Mouse (Mus musculus) hindbrain, embryonic 12.5 days (tissue): ENCODE measurements at regions not wholly inside any gene's neighbourhood (a gene's known extent, or its start where the extent isn't known, plus 50 kb on each side); places are given as distances from the start of the nearest gene placed in this dataset.

Source experiments
- ATAC-seq: fragments of 200-750 bp; cut with Nextera tagmentation; 2 replicates; pipeline ENCODE4 v1.8.0; 2017; ENCODE audit warnings: moderate TSS enrichment; ENCODE audit not compliant: low FRiP score
- H3K27ac ChIP-seq: fragments of 300-500 bp; sonication (generic); 2 replicates; pipeline ENCODE4 v1.5.1; 2016; ENCODE audit warnings: mild to moderate bottlenecking
- H3K27me3 ChIP-seq: fragments of 300-500 bp; sonication (generic); 2 replicates; pipeline ENCODE4 v1.6.1; 2016; ENCODE audit warnings: mild to moderate bottlenecking
- H3K36me3 ChIP-seq: fragments of 300-500 bp; sonication (generic); 2 replicates; pipeline ENCODE4 v1.6.1; 2016; ENCODE audit warnings: mild to moderate bottlenecking
- H3K4me1 ChIP-seq: fragments of 300-500 bp; sonication (generic); 2 replicates; pipeline ENCODE4 v1.6.1; 2016
- H3K4me2 ChIP-seq: fragments of 300-500 bp; sonication (generic); replicated peaks from 2 replicates; pipeline ENCODE4 v1.6.1; 2016; ENCODE audit warnings: mild to moderate bottlenecking
- H3K4me3 ChIP-seq: fragments of 300-500 bp; sonication (generic); 2 replicates; pipeline ENCODE4 v1.5.1; 2016; ENCODE audit warnings: mild to moderate bottlenecking
- H3K9ac ChIP-seq: fragments of 300-500 bp; sonication (generic); 2 replicates; pipeline ENCODE4 v1.6.1; 2016; ENCODE audit warnings: mild to moderate bottlenecking, moderate library complexity
- H3K9me3 ChIP-seq: fragments of 300-500 bp; sonication (generic); replicated peaks from 2 replicates; pipeline ENCODE4 v1.6.1; 2016; ENCODE audit warnings: mild to moderate bottlenecking
- WGBS: fragments of 180-500 bp; shearing (Covaris S2); methylation state at CpG from one replicate; pipeline ENCODE4 v1.1.7; 2016; 5-methylcytosine and 5-hydroxymethylcytosine counted together

DNA sequence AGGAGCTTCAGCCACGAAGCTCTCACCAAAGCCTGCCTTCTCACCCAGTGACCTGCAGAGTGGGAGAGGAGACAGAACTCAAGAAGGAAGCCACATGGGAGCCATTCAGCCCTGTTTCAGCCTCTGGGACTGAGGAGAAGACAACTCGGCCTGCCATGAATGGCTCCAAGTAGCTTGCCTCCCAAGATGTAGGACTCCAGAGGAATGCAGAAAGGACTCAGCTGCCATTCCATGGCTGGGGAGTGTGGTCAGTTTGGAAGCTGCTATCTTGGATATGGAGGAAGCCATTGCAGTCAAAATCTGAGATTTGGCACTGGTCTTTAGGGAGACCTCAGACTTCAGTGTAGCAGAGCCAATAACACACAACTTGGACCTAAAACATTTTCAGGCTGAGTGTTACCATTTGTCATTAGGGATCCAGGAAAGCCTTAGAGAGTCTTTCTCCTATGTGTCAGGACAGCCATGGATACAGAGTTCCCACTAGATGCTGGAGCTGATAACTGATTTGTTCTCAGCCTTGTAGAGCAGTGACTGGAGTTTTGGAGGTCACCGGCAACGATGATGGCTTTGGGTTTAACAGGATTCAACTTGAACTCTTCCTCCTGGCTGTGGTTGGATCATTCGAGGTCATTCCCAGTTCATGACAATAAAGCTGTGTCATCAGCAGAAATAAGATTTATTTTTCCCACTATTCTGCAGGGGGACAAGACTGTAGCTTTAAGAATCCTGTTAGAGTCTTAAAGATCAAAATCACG lies 130.1 kb downstream of the Ackr3 start:
- Histone ChIP-seq H3K36me3 (no peaks in the 10 kb centered on the region), H3K4me1 (peaks cover 10% of the 10 kb centered on the region), H3K9ac (no peak overlapping the region), H3K4me3 (no peak overlapping the region), H3K9me3 (no peaks in the 10 kb centered on the region), H3K27ac (no peak overlapping the region), H3K27me3 (no peaks in the 10 kb centered on the region), H3K4me2 (no peak overlapping the region)
- no peak for ATAC-seq
- WGBS: 80% methylated on average over 6 of the region's 6 CpGs

GRCm38 (mm10) chr1:90335001-90335747 lies 131.4 kb downstream of the Ackr3 start:
- Histone ChIP-seq H3K27ac (no peak overlapping the region), H3K4me2 (no peak overlapping the region; the same call in 1 of the 2 replicates), H3K4me3 (no peak overlapping the region), H3K27me3 (no peaks in the 10 kb centered on the region), H3K9me3 (no peaks in the 10 kb centered on the region), H3K36me3 (no peaks in the 10 kb centered on the region), H3K4me1 (peaks cover 10% of the 10 kb centered on the region), H3K9ac (no peak overlapping the region)
- peak; percentile 50; the same call in 1 of the 2 replicates for ATAC-seq
- 46% methylated on average over 25 of the region's 25 CpGs for WGBS

DNA sequence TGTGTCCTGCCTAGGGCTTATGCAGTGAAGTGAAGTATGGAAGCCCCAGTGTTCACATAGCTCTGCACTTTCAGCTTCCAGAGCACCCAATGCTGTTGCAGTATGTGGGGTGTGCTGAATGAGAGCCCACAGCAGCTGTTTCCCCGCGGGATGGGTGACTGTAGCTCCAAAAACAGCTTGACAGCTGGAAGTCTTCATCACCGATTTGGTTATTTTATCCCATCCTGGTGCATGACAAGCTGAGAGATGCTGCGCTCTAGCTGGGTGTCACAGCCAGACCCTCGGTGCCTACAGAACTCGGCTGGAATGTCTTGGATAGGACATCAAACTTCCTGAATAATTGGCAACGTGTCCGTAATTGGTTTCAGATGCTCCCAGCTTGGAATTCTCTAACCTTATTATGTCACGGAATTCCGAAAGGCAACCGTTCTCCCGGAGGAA lies 134.1 kb downstream of the Ackr3 start:
- Histone ChIP-seq H3K4me3 (no peak overlapping the region), H3K4me1 (peaks cover 16% of the 10 kb centered on the region)

GRCm38 (mm10) chr1:90342346-90342745 lies 138.6 kb downstream of the Ackr3 start:
- Histone ChIP-seq H3K4me3 (no peak overlapping the region), H3K9me3 (no peaks in the 10 kb centered on the region), H3K27me3 (no peaks in the 10 kb centered on the region; the same call in 1 of the 2 replicates), H3K9ac (no peak overlapping the region), H3K36me3 (no peaks in the 10 kb centered on the region), H3K4me1 (peaks cover 6% of the 10 kb centered on the region), H3K4me2 (no peak overlapping the region), H3K27ac (no peak overlapping the region)
- no peak for ATAC-seq
- 17% methylated on average over 1 of the region's 1 CpGs for WGBS

More for the DNA sequence above, 134.1 kb downstream of the Ackr3 start:
- 72% methylated on average over 12 of the region's 12 CpGs for WGBS
- no peak for ATAC-seq
- no peak overlapping the region for H3K4me2 ChIP-seq
- no peaks in the 10 kb centered on the region for H3K36me3 ChIP-seq
- H3K27ac ChIP-seq: no peak overlapping the region
- no peaks in the 10 kb centered on the region for H3K27me3 ChIP-seq
- no peak overlapping the region for H3K9ac ChIP-seq
- H3K9me3 ChIP-seq: no peaks in the 10 kb centered on the region

- Histone ChIP-seq H3K36me3 (no peaks in the 10 kb centered on the region), H3K4me2 (no peak overlapping the region), H3K27ac (no peak overlapping the region), H3K4me3 (no peak overlapping the region), H3K9ac (no peak overlapping the region), H3K27me3 (no peaks in the 10 kb centered on the region; the same call in 1 of the 2 replicates), H3K4me1 (peaks cover 6% of the 10 kb centered on the region), H3K9me3 (no peaks in the 10 kb centered on the region)
- 77% methylated on average over 2 of the region's 2 CpGs for WGBS
- no peak for ATAC-seq
Measured at GRCm38 (mm10) chr1:90343492-90343891, 139.7 kb downstream of the Ackr3 start.

DNA sequence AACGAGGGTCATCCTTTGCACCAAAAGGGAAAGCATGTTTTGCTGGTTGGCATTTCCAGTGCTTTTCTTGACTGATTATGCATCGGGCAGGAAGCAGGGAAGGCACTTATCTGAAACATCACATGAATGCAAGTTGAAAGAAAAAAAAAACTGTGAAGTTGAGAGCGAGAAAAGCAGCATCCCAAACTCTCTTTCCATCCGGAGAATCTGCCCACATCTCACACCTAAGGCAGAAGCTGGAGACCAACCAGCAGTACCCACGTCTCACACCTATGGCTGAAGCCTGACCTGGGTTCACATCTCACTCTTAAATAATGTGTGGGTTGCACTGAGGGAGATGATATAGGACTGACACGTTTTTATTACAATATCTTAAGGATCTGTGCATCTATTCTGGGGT lies 143.3 kb downstream of the Ackr3 start:
- Histone ChIP-seq H3K4me1 (peaks cover 10% of the 10 kb centered on the region), H3K9me3 (no peaks in the 10 kb centered on the region), H3K27ac (no peak overlapping the region), H3K27me3 (no peaks in the 10 kb centered on the region; the same call in 1 of the 2 replicates), H3K4me3 (no peak overlapping the region), H3K4me2 (no peak overlapping the region), H3K36me3 (no peaks in the 10 kb centered on the region), H3K9ac (no peak overlapping the region)
- ATAC-seq: no peak
- WGBS: 77% methylated on average over 6 of the region's 6 CpGs

- no peaks in the 10 kb centered on the region for H3K9me3 ChIP-seq
- peaks cover 17% of the 10 kb centered on the region for H3K4me1 ChIP-seq
- 41% methylated on average over 6 of the region's 6 CpGs for WGBS
- ATAC-seq: no peak
- H3K4me3 ChIP-seq: no peak overlapping the region
- H3K9ac ChIP-seq: no peak overlapping the region
- H3K36me3 ChIP-seq: no peaks in the 10 kb centered on the region
- H3K27me3 ChIP-seq: no peaks in the 10 kb centered on the region; the same call in 1 of the 2 replicates
- no peak overlapping the region for H3K4me2 ChIP-seq
- no peak overlapping the region for H3K27ac ChIP-seq
Measured at GRCm38 (mm10) chr1:90349611-90350010, 145.8 kb downstream of the Ackr3 start.

- no peak overlapping the region for H3K27ac ChIP-seq
Measured at GRCm38 (mm10) chr1:90353325-90353724, 149.5 kb downstream of the Ackr3 start.

GRCm38 (mm10) chr1:90356567-90356966 lies 152.8 kb downstream of the Ackr3 start:
- no peak overlapping the region for H3K4me2 ChIP-seq
- no peaks in the 10 kb centered on the region for H3K9me3 ChIP-seq
- H3K4me1 ChIP-seq: peaks cover 12% of the 10 kb centered on the region; the same call in 1 of the 2 replicates
- H3K27me3 ChIP-seq: no peaks in the 10 kb centered on the region
- no peak for ATAC-seq
- H3K4me3 ChIP-seq: no peak overlapping the region
- no peaks in the 10 kb centered on the region for H3K36me3 ChIP-seq
- no peak overlapping the region for H3K27ac ChIP-seq
- WGBS: 92% methylated on average over 3 of the region's 3 CpGs
- H3K9ac ChIP-seq: no peak overlapping the region

More at GRCm38 (mm10) chr1:90353325-90353724, 149.5 kb downstream of the Ackr3 start:
- WGBS: 17% methylated on average over 7 of the region's 7 CpGs
- no peak overlapping the region for H3K4me2 ChIP-seq
- H3K27me3 ChIP-seq: no peaks in the 10 kb centered on the region
- no peak for ATAC-seq
- H3K4me1 ChIP-seq: peaks cover 17% of the 10 kb centered on the region
- no peak overlapping the region for H3K4me3 ChIP-seq
- no peaks in the 10 kb centered on the region for H3K36me3 ChIP-seq
- H3K9ac ChIP-seq: no peak overlapping the region
- no peaks in the 10 kb centered on the region for H3K9me3 ChIP-seq

- H3K27ac ChIP-seq: no peak overlapping the region
- no peak for ATAC-seq
- no peak overlapping the region for H3K9ac ChIP-seq
- no peaks in the 10 kb centered on the region for H3K27me3 ChIP-seq
- no peak overlapping the region for H3K4me2 ChIP-seq
- no peak overlapping the region for H3K4me3 ChIP-seq
- peaks cover 12% of the 10 kb centered on the region; the same call in 1 of the 2 replicates for H3K4me1 ChIP-seq
- H3K36me3 ChIP-seq: no peaks in the 10 kb centered on the region
- H3K9me3 ChIP-seq: no peaks in the 10 kb centered on the region
Measured at GRCm38 (mm10) chr1:90357391-90357790, 153.6 kb downstream of the Ackr3 start.

GRCm38 (mm10) chr1:90358971-90359370 lies 155.2 kb downstream of the Ackr3 start:
- no peak overlapping the region for H3K4me2 ChIP-seq
- 63% methylated on average over 2 of the region's 2 CpGs for WGBS
- ATAC-seq: no peak
- H3K4me3 ChIP-seq: no peak overlapping the region
- no peaks in the 10 kb centered on the region for H3K27me3 ChIP-seq
- H3K27ac ChIP-seq: no peak overlapping the region
- H3K9me3 ChIP-seq: no peaks in the 10 kb centered on the region
- H3K4me1 ChIP-seq: no peaks in the 10 kb centered on the region
- no peak overlapping the region for H3K9ac ChIP-seq
- H3K36me3 ChIP-seq: no peaks in the 10 kb centered on the region

- Histone ChIP-seq H3K4me2 (no peak overlapping the region), H3K4me3 (no peak overlapping the region), H3K9me3 (no peaks in the 10 kb centered on the region), H3K9ac (no peak overlapping the region), H3K36me3 (no peaks in the 10 kb centered on the region), H3K4me1 (no peaks in the 10 kb centered on the region), H3K27me3 (no peaks in the 10 kb centered on the region), H3K27ac (no peak overlapping the region)
- WGBS: 87% methylated on average over 3 of the region's 3 CpGs
- no peak for ATAC-seq
Measured at GRCm38 (mm10) chr1:90360065-90360464, 156.3 kb downstream of the Ackr3 start.
